In genomic region chr2:120578286-120578685, GRCm38 (mm10) we compare ENCODE assay signal across 13 mouse cellular contexts. TPM values are rescaled to one million over a fixed set of nuclear protein-coding genes. Genes with fewer than 3 reads are reported as not detected.
A peak's percentile ranks its signal among the peaks of the same experiment; 100 is the strongest.
DNase-seq lines count a peak whose midpoint lies in the region; ATAC-seq lines count a peak whose summit lies in the region.
"Had no signal": no experiment of that assay in that cellular context is flagged by ENCODE, and none has a peak within 500 bp of the region (broad histone marks: within the 10 kb centered on the region; RNA-seq: fewer than 3 reads in every experiment).

No protein-coding gene starts in this region.

- DNase-seq in liver, embryonic 11.5 days (ENCODE audit: low spot score) = no peak
- peak; percentile 26 for DNase-seq in ES-CJ7 (ENCODE audit: low read depth, low spot score)
- DNase-seq in forebrain, embryonic 11.5 days (ENCODE audit: low spot score) = no peak
- DNase-seq in layer of hippocampus, adult 8-10 months (ENCODE audit: low spot score in 2 of 2) = no peak
- DNase-seq: kidney, adult 8-10 months; thymus, adult 18-20 months had no signal

- no peak overlapping the region for H3K4me3 ChIP-seq in liver, embryonic 16.5 days (ENCODE audit: low read depth, low read length)
- no peak overlapping the region for H3K4me3 ChIP-seq in liver, embryonic 11.5 days (ENCODE audit: low read depth, low read length)
- no peak overlapping the region for H3K4me3 ChIP-seq in forebrain, embryonic 11.5 days (ENCODE audit: low read depth, low read length)
- H3K4me3 ChIP-seq: forebrain, embryonic 15.5 days; limb, embryonic 15.5 days had no signal

- no peaks in the 10 kb centered on the region for H3K9me3 ChIP-seq in liver, embryonic 16.5 days (replicated peaks; ENCODE audit: control insufficient read depth, low read length)
- H3K9me3 ChIP-seq in liver, embryonic 11.5 days (ENCODE audit: control insufficient read depth, low read length) = no peaks in the 10 kb centered on the region
- H3K9me3 ChIP-seq in forebrain, embryonic 11.5 days (ENCODE audit: control insufficient read depth, low read length) = no peaks in the 10 kb centered on the region
- H3K9me3 ChIP-seq: forebrain, embryonic 15.5 days; limb, embryonic 15.5 days had no signal

- no peaks in the 10 kb centered on the region for H3K36me3 ChIP-seq in liver, embryonic 16.5 days (ENCODE audit: control insufficient read depth, insufficient read depth)
- H3K36me3 ChIP-seq in liver, embryonic 11.5 days (ENCODE audit: control insufficient read depth, insufficient read depth, low read length) = no peaks in the 10 kb centered on the region
- H3K36me3 ChIP-seq in forebrain, embryonic 11.5 days (ENCODE audit: control insufficient read depth, insufficient read depth, low read length) = no peaks in the 10 kb centered on the region
- H3K36me3 ChIP-seq: forebrain, embryonic 15.5 days had no signal

- H3K9ac ChIP-seq in liver, embryonic 16.5 days (ENCODE audit: low read depth, low read length) = no peak overlapping the region
- no peak overlapping the region for H3K9ac ChIP-seq in liver, embryonic 11.5 days (ENCODE audit: low read depth, low read length)
- H3K9ac ChIP-seq in forebrain, embryonic 11.5 days (ENCODE audit: low read length) = no peak overlapping the region
- H3K9ac ChIP-seq: forebrain, embryonic 15.5 days; limb, embryonic 15.5 days had no signal

- H3K4me2 ChIP-seq in liver, embryonic 16.5 days (ENCODE audit: low read depth, low read length) = no peak overlapping the region
- no peak overlapping the region for H3K4me2 ChIP-seq in liver, embryonic 11.5 days
- H3K4me2 ChIP-seq in forebrain, embryonic 11.5 days (ENCODE audit: low read depth, low read length, severe bottlenecking) = no peak overlapping the region
- H3K4me2 ChIP-seq: forebrain, embryonic 15.5 days; limb, embryonic 15.5 days had no signal

- H3K27me3 ChIP-seq in liver, embryonic 16.5 days (ENCODE audit: control insufficient read depth, insufficient read depth, low read depth, low read length) = no peaks in the 10 kb centered on the region
- no peaks in the 10 kb centered on the region for H3K27me3 ChIP-seq in liver, embryonic 11.5 days (replicated peaks; ENCODE audit: control insufficient read depth, insufficient read depth, low read length)
- no peaks in the 10 kb centered on the region for H3K27me3 ChIP-seq in forebrain, embryonic 11.5 days (ENCODE audit: control insufficient read depth, insufficient read depth, low read length)
- H3K27me3 ChIP-seq: forebrain, embryonic 15.5 days; limb, embryonic 15.5 days; Patski had no signal

- H3K27ac ChIP-seq in liver, embryonic 16.5 days (ENCODE audit: low read length) = no peak overlapping the region
- no peak overlapping the region for H3K27ac ChIP-seq in liver, embryonic 11.5 days (ENCODE audit: low read depth, low read length)
- H3K27ac ChIP-seq in forebrain, embryonic 11.5 days (ENCODE audit: low read depth, low read length) = no peak overlapping the region
- H3K27ac ChIP-seq: forebrain, embryonic 15.5 days; limb, embryonic 15.5 days had no signal

- ATAC-seq in liver, embryonic 16.5 days (ENCODE audit: low read depth) = 0 out of 2 replicates have a peak, but pooled peaks have one; percentile 37
- ATAC-seq in liver, embryonic 11.5 days (replicated peaks; ENCODE audit: low FRiP score) = no peak
- peak; percentile 83 for ATAC-seq in common myeloid progenitor, adult 5-6 weeks (replicated peaks; ENCODE audit: low read depth, poor library complexity, severe bottlenecking)
- ATAC-seq in monocyte, adult 5-6 weeks (replicated peaks; ENCODE audit: insufficient number of reproducible peaks, low FRiP score, low TSS enrichment, poor library complexity, severe bottlenecking) = peak; percentile 95
- ATAC-seq in megakaryocyte-erythroid progenitor cell, adult 5-6 weeks (replicated peaks; ENCODE audit: low FRiP score, low TSS enrichment, poor library complexity, severe bottlenecking) = no peak
- no peak for ATAC-seq in forebrain, embryonic 11.5 days (replicated peaks; ENCODE audit: low FRiP score)
- ATAC-seq: forebrain, embryonic 15.5 days; Patski had no signal

- 30% methylated on average over 5 of the region's 5 CpGs for WGBS in liver, embryonic 16.5 days (ENCODE audit: insufficient replicate concordance)
- 57% methylated on average over 5 of the region's 5 CpGs for WGBS in liver, embryonic 11.5 days
- 84% methylated on average over 5 of the region's 5 CpGs for WGBS in forebrain, embryonic 11.5 days

- peaks cover 17% of the 10 kb centered on the region for H3K4me1 ChIP-seq in liver, embryonic 16.5 days (ENCODE audit: control insufficient read depth, low read depth, low read length)
- peaks cover 30% of the 10 kb centered on the region for H3K4me1 ChIP-seq in liver, embryonic 11.5 days (replicated peaks; ENCODE audit: control insufficient read depth, insufficient read depth, low read length)
- no peaks in the 10 kb centered on the region for H3K4me1 ChIP-seq in forebrain, embryonic 11.5 days (replicated peaks; ENCODE audit: control insufficient read depth, insufficient read depth, low read length)
- H3K4me1 ChIP-seq: forebrain, embryonic 15.5 days had no signal

RNA-seq across cellular contexts. Expression of gene Snap23, which starts 10.8 kb away (rescaled TPM):
- polyA plus RNA-seq in liver, embryonic 16.5 days (2015; fragmentation: Nextera tagmentation; extraction: Ambion mirVana) = 24.2 and 27.1 TPM in 2 replicates
- 74.2 and 76.5 TPM in 2 replicates for polyA plus RNA-seq in liver, embryonic 11.5 days (2014; fragmentation: Nextera tagmentation; extraction: Ambion mirVana)
- total RNA-seq in common myeloid progenitor, adult 5-6 weeks (2017) = 65.1 and 76.5 TPM in 2 replicates
- total RNA-seq in monocyte, adult 5-6 weeks (2017) = 215 to 294 TPM (median 259 TPM) in 3 replicates
- total RNA-seq in megakaryocyte-erythroid progenitor cell, adult 5-6 weeks (2014; fragmentation: Nextera tagmentation) = 57.8 and 76.4 TPM in 2 replicates
- total RNA-seq in megakaryocyte-erythroid progenitor cell, adult 5-6 weeks (2017) = 136 and 161 TPM in 2 replicates
- polyA plus RNA-seq in forebrain, embryonic 11.5 days (2014; fragmentation: Nextera tagmentation; extraction: Ambion mirVana) = 46.8 and 51.7 TPM in 2 replicates
- total RNA-seq in layer of hippocampus, adult 8-10 months (2022) = 10 to 100 TPM; 22.2 to 31.8 (median 26.0) TPM

RNA-seq across cellular contexts. Expression of gene Zfp106, which starts 14.6 kb away (rescaled TPM):
- polyA plus RNA-seq in liver, embryonic 16.5 days (2015; fragmentation: Nextera tagmentation; extraction: Ambion mirVana) = 15.2 and 15.6 TPM in 2 replicates
- 75.0 and 81.9 TPM in 2 replicates for polyA plus RNA-seq in liver, embryonic 11.5 days (2014; fragmentation: Nextera tagmentation; extraction: Ambion mirVana)
- 81.8 and 174 TPM in 2 replicates for total RNA-seq in common myeloid progenitor, adult 5-6 weeks (2017)
- 70.6 to 88.5 TPM (median 78.7 TPM) in 3 replicates for total RNA-seq in monocyte, adult 5-6 weeks (2017)
- total RNA-seq in megakaryocyte-erythroid progenitor cell, adult 5-6 weeks (2014; fragmentation: Nextera tagmentation) = 96.8 and 100 TPM in 2 replicates
- 98.7 and 126 TPM in 2 replicates for total RNA-seq in megakaryocyte-erythroid progenitor cell, adult 5-6 weeks (2017)
- polyA plus RNA-seq in forebrain, embryonic 11.5 days (2014; fragmentation: Nextera tagmentation; extraction: Ambion mirVana) = 73.9 and 75.5 TPM in 2 replicates
- 100 to 1,000 TPM; 144 to 174 (median 166) TPM for total RNA-seq in layer of hippocampus, adult 8-10 months (2022)

RNA-seq across cellular contexts. Expression of gene Haus2, which starts 30.9 kb away (rescaled TPM):
- 9.1 and 9.7 TPM in 2 replicates for polyA plus RNA-seq in liver, embryonic 16.5 days (2015; fragmentation: Nextera tagmentation; extraction: Ambion mirVana)
- polyA plus RNA-seq in liver, embryonic 11.5 days (2014; fragmentation: Nextera tagmentation; extraction: Ambion mirVana) = 30.6 and 31.2 TPM in 2 replicates
- 22.5 and 28.5 TPM in 2 replicates for total RNA-seq in common myeloid progenitor, adult 5-6 weeks (2017)
- 12.5 to 16.3 TPM (median 16.0 TPM) in 3 replicates for total RNA-seq in monocyte, adult 5-6 weeks (2017)
- 19.9 and 27.4 TPM in 2 replicates for total RNA-seq in megakaryocyte-erythroid progenitor cell, adult 5-6 weeks (2014; fragmentation: Nextera tagmentation)
- total RNA-seq in megakaryocyte-erythroid progenitor cell, adult 5-6 weeks (2017) = 15.4 and 22.6 TPM in 2 replicates
- 40.7 and 43.2 TPM in 2 replicates for polyA plus RNA-seq in forebrain, embryonic 11.5 days (2014; fragmentation: Nextera tagmentation; extraction: Ambion mirVana)
- 10 to 100 TPM; 14.3 to 16.0 (median 15.3) TPM for total RNA-seq in layer of hippocampus, adult 8-10 months (2022)

RNA-seq across cellular contexts. Expression of gene Lrrc57, which starts 31.0 kb away (rescaled TPM):
- polyA plus RNA-seq in liver, embryonic 16.5 days (2015; fragmentation: Nextera tagmentation; extraction: Ambion mirVana) = 11.4 and 12.7 TPM in 2 replicates
- 17.2 and 24.2 TPM in 2 replicates for polyA plus RNA-seq in liver, embryonic 11.5 days (2014; fragmentation: Nextera tagmentation; extraction: Ambion mirVana)
- 15.0 and 22.8 TPM in 2 replicates for total RNA-seq in common myeloid progenitor, adult 5-6 weeks (2017)
- 19.6 to 36.9 TPM (median 28.1 TPM) in 3 replicates for total RNA-seq in monocyte, adult 5-6 weeks (2017)
- 8.1 and 13.7 TPM in 2 replicates for total RNA-seq in megakaryocyte-erythroid progenitor cell, adult 5-6 weeks (2014; fragmentation: Nextera tagmentation)
- total RNA-seq in megakaryocyte-erythroid progenitor cell, adult 5-6 weeks (2017) = 14.1 and 27.4 TPM in 2 replicates
- 35.3 and 35.7 TPM in 2 replicates for polyA plus RNA-seq in forebrain, embryonic 11.5 days (2014; fragmentation: Nextera tagmentation; extraction: Ambion mirVana)
- 10 to 100 TPM; 25.7 to 36.2 (median 33.4) TPM for total RNA-seq in layer of hippocampus, adult 8-10 months (2022)

RNA-seq across cellular contexts. Expression of gene Stard9, which starts 50.6 kb away (rescaled TPM):
- 0.92 and 0.94 TPM in 2 replicates for polyA plus RNA-seq in liver, embryonic 16.5 days (2015; fragmentation: Nextera tagmentation; extraction: Ambion mirVana)
- polyA plus RNA-seq in liver, embryonic 11.5 days (2014; fragmentation: Nextera tagmentation; extraction: Ambion mirVana) = 3.0 and 3.5 TPM in 2 replicates
- total RNA-seq in common myeloid progenitor, adult 5-6 weeks (2017) = 1.6 and 2.5 TPM in 2 replicates
- total RNA-seq in monocyte, adult 5-6 weeks (2017) = 4.1 to 9.6 TPM (median 6.0 TPM) in 3 replicates
- total RNA-seq in megakaryocyte-erythroid progenitor cell, adult 5-6 weeks (2014; fragmentation: Nextera tagmentation) = 0.07 and 0.59 TPM in 2 replicates
- 0.19 and 0.61 TPM in 2 replicates for total RNA-seq in megakaryocyte-erythroid progenitor cell, adult 5-6 weeks (2017)
- polyA plus RNA-seq in forebrain, embryonic 11.5 days (2014; fragmentation: Nextera tagmentation; extraction: Ambion mirVana) = 3.9 and 5.4 TPM in 2 replicates
- total RNA-seq in layer of hippocampus, adult 8-10 months (2022) = 10 to 100 TPM; 10.1 to 13.8 (median 12.9) TPM

Comparison
In these comparisons a context has a peak if more than half of its experiments do, and no peak if none do; other contexts are left out.
1. ATAC-seq: peak in liver, embryonic 16.5 days (single experiment), common myeloid progenitor, adult 5-6 weeks (single experiment) and monocyte, adult 5-6 weeks (single experiment); none in liver, embryonic 11.5 days (single experiment), megakaryocyte-erythroid progenitor cell, adult 5-6 weeks (single experiment) and forebrain, embryonic 11.5 days (single experiment).